Mouse (Mus musculus) midbrain, embryonic 14.5 days (tissue): Measurements from ENCODE around the gene Gm20388. TPM values are rescaled to one million over a fixed set of nuclear protein-coding genes. Genes with fewer than 3 reads are reported as not detected.

Source experiments
- ATAC-seq: fragments of 200-750 bp; cut with Nextera tagmentation; 2 replicates; pipeline ENCODE4 v1.8.0; 2017; ENCODE audit warnings: moderate number of reproducible peaks, moderate library complexity; ENCODE audit not compliant: low FRiP score, low TSS enrichment
- DNase-seq: peaks from one replicate; pipeline ENCODE4 v3.0.0-alpha.2; 2015
- H3K27ac ChIP-seq: fragments of 300-500 bp; sonication (generic); replicated peaks from 2 replicates; pipeline ENCODE4 v1.5.1; 2014; ENCODE audit warnings: mild to moderate bottlenecking, low read depth, low read length, moderate library complexity
- H3K27me3 ChIP-seq: fragments of 300-500 bp; sonication (generic); 2 replicates; pipeline ENCODE4 v1.6.1; 2014; ENCODE audit warnings: low read length, control low read depth, mixed read lengths; ENCODE audit not compliant: control insufficient read depth, insufficient read depth
- H3K36me3 ChIP-seq: fragments of 300-500 bp; sonication (generic); 2 replicates; pipeline ENCODE4 v1.6.1; 2014; ENCODE audit warnings: low read length, control low read depth; ENCODE audit not compliant: control insufficient read depth, insufficient read depth
- H3K4me1 ChIP-seq: fragments of 300-500 bp; sonication (generic); 2 replicates; pipeline ENCODE4 v1.6.1; 2014; ENCODE audit warnings: mild to moderate bottlenecking, antibody characterized with exemption, low read length, control low read depth; ENCODE audit not compliant: control insufficient read depth, insufficient read depth
- H3K4me2 ChIP-seq: fragments of 300-500 bp; sonication (generic); 2 replicates; pipeline ENCODE4 v1.6.1; 2014; ENCODE audit warnings: mild to moderate bottlenecking, low read length, moderate library complexity
- H3K4me3 ChIP-seq: fragments of 300-500 bp; sonication (generic); replicated peaks from 2 replicates; pipeline ENCODE4 v1.5.1; 2014; ENCODE audit warnings: low read depth, low read length
- H3K9ac ChIP-seq: fragments of 300-500 bp; sonication (generic); replicated peaks from 2 replicates; pipeline ENCODE4 v1.6.1; 2014; ENCODE audit warnings: mild to moderate bottlenecking, low read length, moderate library complexity
- H3K9me3 ChIP-seq: fragments of 300-500 bp; sonication (generic); 2 replicates; pipeline ENCODE4 v1.6.1; 2016; ENCODE audit warnings: low read length, control low read depth, mixed read lengths; ENCODE audit not compliant: control insufficient read depth
- WGBS: fragments of 180-500 bp; shearing (Covaris S2); extraction: QIAGEN DNeasy Blood & Tissue Kit; methylation state at CpG from one replicate; pipeline ENCODE4 v1.1.7; 2014; 5-methylcytosine and 5-hydroxymethylcytosine counted together
- polyA plus RNA-seq: library from polyadenylated mRNA; unstranded; fragments of >200 nt; fragmentation: Nextera tagmentation; extraction: Ambion mirVana; gene quantifications from 2 replicates; pipeline ENCODE4 v1.2.1, GENCODE M21; 2014

The Gm20388 gene
- polyA plus RNA-seq, 1 experiment from 2014 or later = 4.1 TPM

- Histone ChIP-seq H3K9me3 (no peaks in the 10 kb centered on the region), H3K27me3 (no peaks in the 10 kb centered on the region), H3K27ac (no peak overlapping the region), H3K36me3 (no peaks in the 10 kb centered on the region), H3K9ac (no peak overlapping the region), H3K4me3 (no peak overlapping the region), H3K4me2 (no peak overlapping the region), H3K4me1 (no peaks in the 10 kb centered on the region)
- ATAC-seq = no peak
- WGBS = 89% methylated on average over 9 of the region's 9 CpGs
- no peak for DNase-seq
Observed at GRCm38 (mm10) chr8:120934596-120934995, 1024.0 kb downstream of the Gm20388 start.

DNA sequence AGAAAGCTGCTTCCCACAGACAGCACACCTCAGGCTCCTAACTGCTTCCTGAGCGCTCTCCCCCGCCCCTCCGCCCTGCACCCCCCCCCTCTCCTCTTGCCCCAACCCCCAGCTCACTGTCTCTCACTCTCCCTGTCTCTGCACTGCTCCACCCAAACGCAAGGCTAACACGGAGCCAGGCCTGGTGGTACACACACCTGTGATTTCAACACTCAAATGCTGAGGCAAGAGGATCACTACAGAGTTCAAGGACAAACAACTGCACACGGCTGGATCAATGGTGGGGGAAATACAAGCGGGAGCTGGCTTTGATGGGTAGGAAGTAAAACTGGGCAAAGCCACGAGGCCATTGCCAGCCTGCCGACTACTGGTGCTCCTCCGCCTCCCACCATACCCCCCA lies 1026.0 kb downstream of the Gm20388 start:
- 60% methylated on average over 10 of the region's 10 CpGs for WGBS
- Histone ChIP-seq H3K27ac (no peak overlapping the region), H3K27me3 (no peaks in the 10 kb centered on the region), H3K4me2 (no peak overlapping the region), H3K4me3 (no peak overlapping the region), H3K9me3 (no peaks in the 10 kb centered on the region), H3K4me1 (no peaks in the 10 kb centered on the region), H3K36me3 (no peaks in the 10 kb centered on the region), H3K9ac (no peak overlapping the region)
- DNase-seq (no peak), ATAC-seq (no peak)

DNA sequence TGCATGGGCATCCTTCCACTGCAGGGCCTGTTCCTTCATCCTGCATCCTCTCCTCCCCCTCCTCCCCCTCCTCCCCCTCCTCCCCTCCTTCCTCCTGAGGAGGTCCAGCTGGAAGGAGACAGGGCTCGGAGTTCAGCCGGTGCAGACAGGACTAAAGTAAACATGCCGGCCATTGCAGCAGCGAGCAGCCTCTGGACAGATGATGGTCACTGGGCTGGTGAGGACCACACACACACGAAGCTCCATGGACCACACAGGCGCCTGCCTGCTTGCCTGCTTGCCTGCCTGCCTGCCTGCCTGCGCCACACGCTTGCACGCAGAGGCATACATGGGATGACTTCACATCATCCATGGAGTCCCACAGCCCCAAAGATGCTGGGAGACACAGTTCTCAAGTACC lies 1026.8 kb downstream of the Gm20388 start:
- DNase-seq = no peak
- WGBS = 67% methylated on average over 8 of the region's 9 CpGs
- no peak for ATAC-seq

DNA sequence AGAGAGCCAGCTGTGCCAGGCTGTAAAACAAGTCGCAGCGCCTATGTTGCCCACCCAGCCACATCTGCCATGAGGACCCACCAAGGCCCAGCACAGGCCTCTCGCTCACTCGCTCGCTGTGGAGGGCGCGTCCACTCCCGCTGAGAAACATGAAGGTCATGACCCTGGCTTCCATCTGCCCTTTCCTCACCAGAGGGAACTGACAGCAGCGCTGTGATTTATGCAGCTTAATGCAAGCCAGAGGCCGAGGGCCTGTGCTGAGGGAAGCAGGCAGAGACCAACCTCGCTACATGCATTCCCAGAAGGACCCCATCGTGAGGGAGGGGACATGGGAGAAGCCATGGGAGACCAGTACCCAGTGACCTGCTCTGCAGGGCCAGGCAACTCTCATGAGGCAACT lies 1029.6 kb downstream of the Gm20388 start:
- DNase-seq (no peak), ATAC-seq (no peak)
- H3K36me3 ChIP-seq = no peaks in the 10 kb centered on the region
- H3K4me3 ChIP-seq = no peak overlapping the region
- no peaks in the 10 kb centered on the region for H3K4me1 ChIP-seq
- no peak overlapping the region for H3K9ac ChIP-seq
- H3K27ac ChIP-seq = no peak overlapping the region
- 29% methylated on average over 12 of the region's 12 CpGs for WGBS
- no peaks in the 10 kb centered on the region for H3K9me3 ChIP-seq
- no peaks in the 10 kb centered on the region for H3K27me3 ChIP-seq
- H3K4me2 ChIP-seq = no peak overlapping the region

More for the DNA sequence above, 1026.8 kb downstream of the Gm20388 start:
- H3K4me2 ChIP-seq = no peak overlapping the region
- no peaks in the 10 kb centered on the region for H3K9me3 ChIP-seq
- H3K36me3 ChIP-seq = no peaks in the 10 kb centered on the region
- no peak overlapping the region for H3K9ac ChIP-seq
- H3K4me1 ChIP-seq = no peaks in the 10 kb centered on the region
- no peaks in the 10 kb centered on the region for H3K27me3 ChIP-seq
- no peak overlapping the region for H3K27ac ChIP-seq
- H3K4me3 ChIP-seq = no peak overlapping the region

DNA sequence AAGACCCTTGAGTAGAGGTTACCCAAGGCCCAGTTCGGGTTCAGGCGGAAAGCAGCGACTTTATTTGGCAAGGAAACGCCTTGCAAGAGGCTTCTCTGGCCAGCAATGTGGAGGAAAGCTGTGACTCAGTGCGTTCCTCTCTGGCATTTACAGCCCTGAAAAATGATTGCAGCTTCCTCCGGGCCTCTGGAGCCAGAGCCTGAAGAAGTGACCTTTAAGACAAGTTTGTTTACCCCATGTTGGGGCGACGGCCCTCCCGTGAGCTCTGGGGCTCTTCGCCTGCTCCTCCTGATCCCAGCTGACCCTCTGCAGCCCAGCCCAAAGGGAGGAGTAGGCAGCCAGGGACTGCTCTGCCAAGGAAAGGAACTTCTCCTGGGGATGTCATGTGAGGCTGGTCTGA lies 1036.6 kb downstream of the Gm20388 start:
- Histone ChIP-seq H3K9ac (no peak overlapping the region), H3K9me3 (no peaks in the 10 kb centered on the region), H3K4me2 (no peak overlapping the region), H3K4me3 (no peak overlapping the region), H3K27me3 (peaks cover 7% of the 10 kb centered on the region; the same call in 1 of the 2 replicates), H3K4me1 (0 out of 2 replicates have a peak, but pooled peaks cover 3% of the 10 kb centered on the region), H3K27ac (no peak overlapping the region), H3K36me3 (no peaks in the 10 kb centered on the region)
- ATAC-seq (no peak), DNase-seq (no peak)
- 70% methylated on average over 10 of the region's 10 CpGs for WGBS

DNA sequence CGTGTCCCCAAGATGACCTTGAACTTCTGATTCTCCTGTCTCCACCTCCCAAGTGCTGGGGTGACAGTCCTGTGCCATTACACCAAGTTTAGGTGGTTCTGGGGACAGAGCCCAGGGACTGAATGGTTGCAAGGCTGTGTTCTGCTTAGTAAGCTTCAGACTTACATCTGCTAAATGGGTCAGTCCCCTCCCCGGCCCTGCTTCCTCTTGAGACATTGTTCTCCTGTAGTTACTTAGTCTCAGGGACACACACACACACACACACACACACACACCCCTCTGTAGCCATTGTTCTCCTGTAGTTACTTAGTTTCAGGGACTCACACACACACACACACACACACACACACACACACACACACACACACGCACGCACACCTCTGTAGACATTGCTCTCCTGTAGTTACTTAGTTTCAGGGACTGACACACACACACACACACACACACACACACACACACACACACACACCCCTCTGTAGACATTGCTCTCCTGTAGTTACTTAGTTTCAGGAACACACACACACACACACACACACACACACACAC lies 1037.5 kb downstream of the Gm20388 start:
- Histone ChIP-seq H3K4me1 (0 out of 2 replicates have a peak, but pooled peaks cover 3% of the 10 kb centered on the region), H3K9me3 (no peaks in the 10 kb centered on the region), H3K4me3 (no peak overlapping the region), H3K4me2 (no peak overlapping the region), H3K36me3 (no peaks in the 10 kb centered on the region), H3K27ac (no peak overlapping the region), H3K27me3 (peaks cover 7% of the 10 kb centered on the region; the same call in 1 of the 2 replicates), H3K9ac (no peak overlapping the region)
- no peak for DNase-seq
- ATAC-seq = no peak
- 89% methylated on average over 4 of the region's 4 CpGs for WGBS

DNA sequence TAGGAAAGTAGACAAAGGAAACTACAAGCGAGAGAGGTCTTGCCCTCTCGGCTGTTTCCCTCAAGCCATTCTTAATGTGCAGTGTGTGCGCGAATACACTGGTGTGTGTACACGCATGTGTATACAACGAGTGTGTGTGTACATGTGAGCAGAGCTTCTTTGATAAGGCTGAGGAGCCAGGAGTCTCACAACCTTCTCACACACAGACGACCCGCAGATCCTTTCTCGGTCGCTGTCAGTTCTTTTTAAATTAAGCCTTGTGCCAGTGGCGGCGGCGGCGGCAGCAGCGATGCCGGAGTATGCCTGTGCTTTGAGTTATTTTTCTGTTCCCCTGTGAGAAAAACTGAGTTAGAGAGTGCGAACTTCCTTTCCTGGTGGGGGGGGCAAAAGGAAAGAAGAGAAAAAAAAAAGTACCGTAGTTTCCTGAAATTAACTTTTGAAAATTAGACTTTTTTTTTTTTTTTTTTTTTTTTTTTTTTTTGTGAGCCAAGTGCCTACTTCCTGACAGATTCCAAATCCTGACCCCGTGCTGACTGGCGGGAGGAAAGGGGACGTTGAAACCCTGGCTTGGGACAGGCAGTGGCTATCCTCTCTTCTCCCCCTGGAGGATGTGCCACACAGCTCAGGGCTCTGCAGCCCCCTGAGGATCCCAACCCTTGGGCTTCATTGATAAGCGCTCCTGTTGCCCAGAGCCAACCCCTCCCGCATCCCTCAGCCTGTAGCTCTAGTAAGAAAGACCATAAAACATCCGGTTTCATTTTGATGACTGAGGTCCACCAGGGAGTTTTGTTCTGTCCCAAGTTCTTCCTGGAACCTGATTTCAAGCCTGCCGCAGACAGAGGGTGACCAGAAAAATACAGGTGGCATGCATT lies 1038.2 kb downstream of the Gm20388 start:
- no peak overlapping the region for H3K4me2 ChIP-seq
- ATAC-seq = no peak

GRCm38 (mm10) chr8:120950674-120951218 lies 1040.1 kb downstream of the Gm20388 start:
- DNase-seq (peak; percentile 35), ATAC-seq (no peak)
- Histone ChIP-seq H3K4me1 (0 out of 2 replicates have a peak, but pooled peaks cover 3% of the 10 kb centered on the region), H3K36me3 (no peaks in the 10 kb centered on the region), H3K4me3 (no peak overlapping the region), H3K9ac (no peak overlapping the region), H3K27ac (no peak overlapping the region), H3K27me3 (peaks cover 11% of the 10 kb centered on the region; the same call in 1 of the 2 replicates), H3K9me3 (no peaks in the 10 kb centered on the region), H3K4me2 (no peak overlapping the region)
- WGBS = 18% methylated on average over 16 of the region's 16 CpGs

More for the DNA sequence above, 1038.2 kb downstream of the Gm20388 start:
- DNase-seq = peak; percentile 50
- Histone ChIP-seq H3K4me3 (no peak overlapping the region), H3K36me3 (no peaks in the 10 kb centered on the region), H3K9me3 (no peaks in the 10 kb centered on the region), H3K27me3 (peaks cover 7% of the 10 kb centered on the region; the same call in 1 of the 2 replicates), H3K4me1 (0 out of 2 replicates have a peak, but pooled peaks cover 3% of the 10 kb centered on the region), H3K9ac (no peak overlapping the region), H3K27ac (no peak overlapping the region)
- 37% methylated on average over 25 of the region's 25 CpGs for WGBS
